Mouse (Mus musculus) neural tube, embryonic 12.5 days (tissue): ENCODE results near the gene Acot13. TPM values are rescaled to one million over a fixed set of nuclear protein-coding genes. Genes with fewer than 3 reads are reported as not detected.

Experiments
- ATAC-seq: fragments of 200-750 bp; cut with Nextera tagmentation; 2 replicates; pipeline ENCODE4 v1.8.0; 2017; ENCODE audit warnings: low read depth, mild to moderate bottlenecking, moderate TSS enrichment, moderate library complexity; ENCODE audit not compliant: low FRiP score
- H3K27ac ChIP-seq: fragments of 300-500 bp; sonication (generic); 2 replicates; pipeline ENCODE4 v1.5.1; 2016
- H3K27me3 ChIP-seq: fragments of 300-500 bp; sonication (generic); replicated peaks from 2 replicates; pipeline ENCODE4 v1.6.1; 2016; ENCODE audit warnings: mild to moderate bottlenecking
- H3K36me3 ChIP-seq: fragments of 300-500 bp; sonication (generic); 2 replicates; pipeline ENCODE4 v1.6.1; 2016; ENCODE audit warnings: mild to moderate bottlenecking
- H3K4me1 ChIP-seq: fragments of 300-500 bp; sonication (generic); 2 replicates; pipeline ENCODE4 v1.6.1; 2016
- H3K4me2 ChIP-seq: fragments of 300-500 bp; sonication (generic); replicated peaks from 2 replicates; pipeline ENCODE4 v1.6.1; 2016; ENCODE audit warnings: mild to moderate bottlenecking
- H3K4me3 ChIP-seq: fragments of 300-500 bp; sonication (generic); 2 replicates; pipeline ENCODE4 v1.5.1; 2016
- H3K9ac ChIP-seq: fragments of 300-500 bp; sonication (generic); 2 replicates; pipeline ENCODE4 v1.6.1; 2016; ENCODE audit warnings: mild to moderate bottlenecking
- H3K9me3 ChIP-seq: fragments of 300-500 bp; sonication (generic); 2 replicates; pipeline ENCODE4 v1.6.1; 2016; ENCODE audit warnings: mild to moderate bottlenecking
- WGBS: fragments of 180-500 bp; shearing (Covaris S2); methylation state at CpG from one replicate; pipeline ENCODE4 v1.1.7; 2016; 5-methylcytosine and 5-hydroxymethylcytosine counted together
- polyA plus RNA-seq: library from polyadenylated mRNA; unstranded; fragments of >200 nt; fragmentation: Nextera tagmentation; extraction: Ambion mirVana; gene quantifications from 2 replicates; pipeline ENCODE4 v1.2.1, GENCODE M21; 2016

The Acot13 gene
- polyA plus RNA-seq, 1 experiment from 2014 or later = 44.3 TPM

DNA sequence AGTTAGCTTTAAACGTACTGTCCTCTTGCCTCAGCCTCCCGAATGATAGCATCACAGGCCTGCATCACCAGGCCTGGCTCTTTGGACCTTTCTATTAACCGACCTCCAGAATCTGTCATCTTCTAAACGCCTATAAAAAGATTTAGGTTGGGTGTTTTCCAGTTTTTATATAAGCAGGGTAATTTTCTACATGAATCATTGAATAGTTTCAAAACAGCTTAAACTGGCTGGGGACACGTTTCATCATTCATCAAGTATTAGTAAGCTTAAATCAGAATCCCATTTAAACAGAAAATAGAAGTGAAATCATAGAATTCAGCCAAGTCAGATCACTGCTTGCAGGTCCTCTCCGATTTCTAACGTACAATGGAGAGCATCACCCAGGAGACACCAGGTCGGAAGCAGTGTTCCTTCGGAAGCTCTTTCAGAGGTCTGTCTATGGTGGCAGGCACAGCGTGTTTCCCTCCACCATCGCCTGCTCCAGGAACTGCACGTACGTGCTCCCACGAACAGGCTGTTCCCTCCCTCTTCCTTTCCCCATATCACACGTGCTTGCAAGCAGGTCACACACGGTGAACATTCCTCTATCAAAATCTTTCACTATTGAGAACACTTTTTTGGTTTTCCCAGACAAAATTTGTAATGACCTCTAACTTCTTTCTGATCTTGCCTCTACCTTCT lies 8.5 kb downstream of the Acot13 start:
- no peak overlapping the region for H3K4me2 ChIP-seq
- no peak overlapping the region for H3K4me3 ChIP-seq
- no peaks in the 10 kb centered on the region for H3K27me3 ChIP-seq
- H3K36me3 ChIP-seq = no peaks in the 10 kb centered on the region; the same call in 1 of the 2 replicates
- H3K9me3 ChIP-seq = no peaks in the 10 kb centered on the region
- no peaks in the 10 kb centered on the region for H3K4me1 ChIP-seq
- H3K9ac ChIP-seq = no peak overlapping the region
- 87% methylated on average over 16 of the region's 16 CpGs for WGBS
- ATAC-seq = no peak
- H3K27ac ChIP-seq = no peak overlapping the region

DNA sequence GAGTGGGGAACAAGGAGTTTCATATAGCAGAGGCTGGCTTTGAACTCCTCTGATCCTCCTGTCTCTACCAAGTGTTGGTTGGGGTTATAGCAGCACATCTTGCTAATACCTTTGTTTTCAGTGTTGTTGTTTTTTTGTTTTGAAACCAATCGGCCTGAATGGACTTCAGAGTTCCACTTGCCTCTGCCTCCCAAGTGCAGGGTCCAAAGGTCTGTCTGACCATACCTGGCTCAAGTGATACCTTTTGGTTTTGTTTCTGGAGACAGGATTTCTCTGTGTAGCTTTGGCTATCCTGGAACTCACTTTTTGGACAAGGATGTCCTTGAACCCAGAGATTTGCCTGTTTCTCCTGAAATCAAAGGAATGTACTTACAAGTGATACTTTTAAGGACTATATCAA lies 11.4 kb downstream of the Acot13 start:
- Histone ChIP-seq H3K27ac (no peak overlapping the region), H3K9me3 (no peaks in the 10 kb centered on the region), H3K4me3 (no peak overlapping the region), H3K4me1 (no peaks in the 10 kb centered on the region), H3K9ac (no peak overlapping the region), H3K36me3 (peaks cover 1% of the 10 kb centered on the region), H3K4me2 (no peak overlapping the region), H3K27me3 (no peaks in the 10 kb centered on the region)
- 82% methylated on average over 1 of the region's 1 CpGs for WGBS
- no peak for ATAC-seq

DNA sequence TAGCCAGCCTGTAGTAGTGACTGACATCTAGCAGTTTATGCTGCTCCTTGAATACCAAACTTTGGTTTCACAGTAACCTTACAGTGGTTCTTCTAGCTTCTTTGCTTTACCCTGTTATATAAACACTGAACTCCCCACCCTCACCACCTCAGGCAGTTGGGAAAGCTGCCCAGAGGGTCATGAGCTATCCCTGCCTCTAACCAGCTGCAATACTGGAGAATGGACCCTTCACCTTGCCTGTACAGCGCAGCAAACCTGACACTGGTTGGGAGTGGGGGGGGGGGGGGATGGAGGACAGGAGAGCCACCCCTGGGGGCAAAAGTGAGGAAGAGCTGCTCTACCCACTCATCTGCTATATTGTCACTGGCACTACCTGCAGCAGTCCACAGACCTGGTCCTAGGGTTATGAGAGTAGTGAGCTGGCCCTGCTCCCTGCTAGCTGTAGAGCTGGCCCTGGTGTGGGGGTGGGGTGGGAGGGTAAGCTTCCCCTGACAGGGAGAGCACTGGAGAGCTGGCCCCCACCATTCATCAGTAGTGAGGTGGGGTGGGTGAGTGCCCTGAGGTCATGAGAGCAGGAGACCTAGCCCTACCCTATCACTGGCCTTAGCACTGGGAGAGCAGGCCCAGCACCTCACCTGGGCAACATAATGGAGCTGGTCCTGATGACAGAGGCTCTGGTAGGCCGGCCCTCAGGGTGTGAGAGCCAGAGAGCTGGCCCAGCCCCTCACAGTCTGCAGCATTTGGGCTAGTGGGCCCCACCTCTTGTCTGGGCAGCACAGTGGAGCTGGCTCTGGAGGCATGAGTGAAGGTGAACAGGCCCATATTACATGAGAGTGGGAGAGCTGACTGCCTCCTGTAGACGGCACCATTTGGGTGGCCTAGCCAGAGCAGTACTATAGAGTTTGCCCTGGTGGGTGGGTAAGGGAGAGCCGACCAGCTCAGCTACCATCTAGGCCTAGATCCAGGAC lies 14.9 kb downstream of the Acot13 start:
- Histone ChIP-seq H3K9me3 (no peaks in the 10 kb centered on the region), H3K36me3 (peaks cover 26% of the 10 kb centered on the region), H3K4me1 (no peaks in the 10 kb centered on the region), H3K27ac (no peak overlapping the region), H3K9ac (no peak overlapping the region), H3K4me3 (no peak overlapping the region), H3K27me3 (no peaks in the 10 kb centered on the region), H3K4me2 (no peak overlapping the region)
- WGBS = 63% methylated on average over 4 of the region's 4 CpGs
- peak; percentile 75 for ATAC-seq

DNA sequence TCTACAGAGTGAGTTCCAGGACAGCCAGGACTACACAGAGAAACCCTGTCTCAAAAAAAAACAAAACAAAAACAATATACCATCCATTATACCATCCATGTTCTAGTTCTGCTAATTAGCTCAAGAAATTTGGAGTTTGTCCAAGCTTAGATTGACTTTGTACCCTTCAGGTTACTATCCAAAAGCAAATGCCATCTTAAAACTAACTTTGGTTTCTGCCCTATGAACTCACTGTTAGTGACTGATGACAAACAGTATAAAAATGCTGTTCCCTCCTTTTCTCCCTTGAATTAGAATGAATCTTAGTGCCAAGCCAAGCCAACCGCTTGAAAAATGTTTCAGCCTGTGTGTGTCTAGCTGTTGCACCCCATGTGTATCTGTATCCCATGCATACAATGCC lies 16.7 kb downstream of the Acot13 start:
- H3K4me1 ChIP-seq = no peaks in the 10 kb centered on the region
- H3K27ac ChIP-seq = no peak overlapping the region
- WGBS = 89% methylated on average over 1 of the region's 1 CpGs
- no peaks in the 10 kb centered on the region for H3K27me3 ChIP-seq
- no peaks in the 10 kb centered on the region for H3K9me3 ChIP-seq
- no peak overlapping the region for H3K4me2 ChIP-seq
- ATAC-seq = no peak
- H3K9ac ChIP-seq = no peak overlapping the region
- no peak overlapping the region for H3K4me3 ChIP-seq
- H3K36me3 ChIP-seq = peaks cover 42% of the 10 kb centered on the region

DNA sequence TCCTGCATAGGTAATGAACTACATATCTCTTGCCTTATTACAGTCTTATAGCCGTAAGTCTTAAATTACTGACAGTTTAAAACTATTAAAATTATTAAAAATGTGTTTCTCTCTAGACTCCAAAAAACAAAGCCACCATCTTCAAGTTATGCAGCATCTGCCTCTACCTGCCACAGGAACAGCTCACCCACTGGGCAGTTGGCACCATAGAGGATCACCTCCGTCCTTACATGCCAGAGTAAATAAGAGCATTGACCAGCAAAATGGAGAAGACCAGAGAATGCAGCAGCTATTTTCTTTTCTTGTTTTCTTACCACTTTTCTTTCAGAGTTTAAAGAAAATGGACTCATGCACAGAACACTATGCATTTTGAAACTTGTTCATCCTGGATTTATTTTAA lies 18.8 kb downstream of the Acot13 start:
- no peaks in the 10 kb centered on the region for H3K9me3 ChIP-seq
- H3K27ac ChIP-seq = no peak overlapping the region
- H3K4me3 ChIP-seq = no peak overlapping the region
- H3K4me1 ChIP-seq = no peaks in the 10 kb centered on the region
- peaks cover 58% of the 10 kb centered on the region for H3K36me3 ChIP-seq
- no peaks in the 10 kb centered on the region for H3K27me3 ChIP-seq
- 92% methylated on average over 2 of the region's 2 CpGs for WGBS
- H3K4me2 ChIP-seq = no peak overlapping the region
- ATAC-seq = no peak
- H3K9ac ChIP-seq = no peak overlapping the region

DNA sequence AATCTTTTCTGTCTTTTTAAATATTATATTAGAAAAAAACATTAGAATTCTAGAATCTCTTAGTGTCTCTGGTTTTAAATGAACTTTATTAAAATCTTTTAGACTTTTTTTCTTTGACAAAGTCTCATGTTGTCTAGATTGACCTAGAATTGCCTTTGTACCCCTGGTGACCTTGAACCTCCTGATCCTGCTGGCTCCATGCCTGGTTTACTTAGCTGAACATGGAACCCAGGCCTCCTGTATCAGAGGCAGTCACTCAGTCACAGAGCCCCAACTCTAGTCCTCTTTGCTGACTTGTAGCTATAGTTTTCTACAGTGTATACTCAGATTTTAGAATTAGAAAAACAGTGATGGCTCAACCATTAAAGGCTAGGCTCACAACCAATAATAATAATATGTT lies 25.3 kb downstream of the Acot13 start:
- Histone ChIP-seq H3K27ac (no peak overlapping the region), H3K4me1 (peaks cover 17% of the 10 kb centered on the region), H3K4me2 (no peak overlapping the region), H3K9me3 (no peaks in the 10 kb centered on the region), H3K9ac (no peak overlapping the region), H3K4me3 (no peak overlapping the region), H3K36me3 (peaks cover 42% of the 10 kb centered on the region), H3K27me3 (no peaks in the 10 kb centered on the region)
- no peak for ATAC-seq

DNA sequence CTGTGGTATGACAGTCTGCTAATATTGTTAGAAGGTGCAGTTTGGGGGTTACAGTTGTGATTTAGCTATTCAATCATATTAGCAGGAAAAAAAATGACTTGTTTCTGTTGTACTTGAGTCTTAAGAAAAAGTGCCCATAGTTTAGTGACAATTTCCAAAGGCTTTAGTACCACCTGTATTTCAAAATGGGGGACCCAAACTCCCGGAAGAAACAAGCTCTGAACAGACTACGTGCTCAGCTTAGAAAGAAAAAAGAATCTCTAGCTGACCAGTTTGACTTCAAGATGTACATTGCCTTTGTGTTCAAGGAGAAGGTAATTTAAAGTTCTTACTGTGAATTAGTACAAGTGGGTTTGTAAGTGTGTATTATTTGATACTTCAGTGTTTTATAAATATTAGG lies 28.1 kb downstream of the Acot13 start:
- ATAC-seq = no peak
- Histone ChIP-seq H3K27ac (no peak overlapping the region), H3K4me1 (peaks cover 17% of the 10 kb centered on the region), H3K9ac (peak overlapping the region; percentile 14; the same call in 1 of the 2 replicates), H3K27me3 (no peaks in the 10 kb centered on the region), H3K36me3 (peaks cover 20% of the 10 kb centered on the region), H3K9me3 (no peaks in the 10 kb centered on the region), H3K4me3 (peak overlapping the region; percentile 97), H3K4me2 (peak overlapping the region; percentile 79)
- WGBS = 35% methylated on average over 2 of the region's 2 CpGs

DNA sequence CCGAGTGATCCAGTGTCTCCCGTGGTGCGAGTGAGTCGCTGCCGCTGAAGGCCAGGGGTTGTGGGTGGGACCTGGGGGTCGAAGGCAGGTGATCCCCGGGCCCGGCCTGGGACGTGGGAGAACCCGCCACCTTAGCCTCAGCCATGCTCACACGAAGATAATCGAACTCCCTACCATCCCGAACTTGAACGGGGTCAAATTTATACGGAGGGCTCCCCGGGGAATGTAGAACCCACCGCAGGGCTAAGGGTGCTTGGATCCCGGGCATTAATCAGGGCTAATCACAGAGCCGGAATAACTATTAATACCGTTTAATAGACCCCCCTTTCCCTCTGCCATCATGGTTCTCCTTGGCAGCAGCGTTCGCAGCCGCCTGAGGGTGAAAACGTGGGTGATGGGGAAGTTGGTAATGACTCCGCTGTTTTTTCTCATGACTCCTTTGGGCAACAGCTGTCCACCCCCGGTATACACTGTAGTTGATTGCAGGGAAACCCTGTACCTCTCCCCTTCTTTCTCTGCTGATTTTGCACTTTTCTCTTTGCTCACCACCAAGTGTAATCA lies 29.1 kb downstream of the Acot13 start:
- no peak for ATAC-seq
- Histone ChIP-seq H3K9me3 (no peaks in the 10 kb centered on the region), H3K27me3 (no peaks in the 10 kb centered on the region), H3K4me2 (peak overlapping the region; percentile 79), H3K4me3 (peak overlapping the region; percentile 97), H3K4me1 (peaks cover 17% of the 10 kb centered on the region), H3K9ac (peak overlapping the region; percentile 95), H3K36me3 (peaks cover 12% of the 10 kb centered on the region), H3K27ac (0 out of 2 replicates have a peak overlapping the region, but pooled peaks have one; percentile 50)
- under 1% methylated on average over 26 of the region's 26 CpGs for WGBS

DNA sequence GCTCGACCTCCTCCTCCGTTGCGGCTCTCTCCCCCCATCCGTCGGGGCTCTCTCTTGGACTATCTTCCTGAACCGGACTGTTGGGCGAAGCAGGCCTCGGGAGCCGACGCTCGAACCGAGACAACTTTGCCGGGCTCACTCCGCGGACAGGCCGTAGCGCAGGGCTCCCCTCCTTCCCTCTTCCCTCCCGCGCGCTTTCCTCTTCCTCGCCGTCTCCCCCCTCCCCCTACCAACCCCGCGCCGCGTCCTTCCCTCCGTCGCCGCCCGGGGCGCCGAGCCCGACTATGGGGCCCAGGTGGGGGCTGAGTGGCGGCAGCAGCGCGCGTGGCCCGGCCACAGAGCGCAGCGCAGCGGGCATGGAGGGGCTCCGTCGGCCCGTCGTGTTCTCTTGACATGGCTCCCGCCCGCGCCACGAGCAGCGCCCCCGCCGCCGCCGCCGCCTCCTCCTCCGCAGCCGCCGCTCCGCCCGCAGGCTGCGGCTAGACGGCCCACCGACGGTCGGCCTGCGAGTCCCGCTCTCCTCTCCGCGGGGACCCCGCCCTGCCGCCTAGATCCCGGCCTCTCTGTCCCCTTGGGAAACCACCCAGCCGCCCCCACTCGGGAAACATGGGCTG lies 29.9 kb downstream of the Acot13 start, which contains the start of gene BC005537:
Gene BC005537 (plus strand): TSS at position 350 of the 614 bp plus-strand sequence.
- H3K27me3 ChIP-seq = no peaks in the 10 kb centered on the region
- WGBS = under 1% methylated on average over 70 of the region's 74 CpGs
- peak within 1 kb of the TSS; percentile 95 for H3K9ac ChIP-seq
- H3K4me3 ChIP-seq = peak within 1 kb of the TSS; percentile 97
- H3K27ac ChIP-seq = peak within 1 kb of the TSS; percentile 97
- peaks cover 9% of the 10 kb centered on the region for H3K36me3 ChIP-seq
- peak; percentile 55 for ATAC-seq
- H3K4me2 ChIP-seq = peak within 1 kb of the TSS; percentile 79
- H3K9me3 ChIP-seq = no peaks in the 10 kb centered on the region
- peaks cover 17% of the 10 kb centered on the region for H3K4me1 ChIP-seq

DNA sequence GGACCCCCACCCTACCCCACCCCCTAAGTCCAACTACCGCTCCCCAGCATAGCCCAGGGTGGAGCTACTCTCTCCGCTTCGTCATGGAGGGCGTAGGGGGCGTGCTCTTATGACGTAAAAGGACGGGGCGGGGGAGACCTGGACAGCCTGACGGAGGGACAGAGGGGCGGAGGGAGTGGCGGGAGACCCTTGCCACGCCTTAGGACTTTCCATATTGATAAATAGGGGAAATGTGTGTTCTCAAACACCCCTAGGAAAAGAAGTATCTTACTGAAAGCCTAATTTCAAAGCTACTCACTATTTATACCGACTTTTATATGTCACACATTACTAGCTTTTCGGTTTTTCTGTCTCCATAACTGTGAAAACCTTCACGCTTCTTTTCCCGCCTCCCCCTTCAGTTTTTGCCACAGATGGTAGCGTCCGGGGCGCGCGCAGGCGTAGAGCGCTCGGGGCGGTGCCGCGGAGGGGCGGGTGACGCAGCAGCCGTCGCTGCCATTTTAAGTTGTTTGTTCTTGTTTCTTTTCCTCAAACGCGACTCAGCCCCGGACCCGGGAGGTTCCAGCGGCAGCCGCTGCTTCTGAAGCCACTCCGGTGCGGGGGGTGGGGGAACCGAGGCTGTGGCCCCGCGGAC lies 30.5 kb downstream of the Acot13 start:
- H3K4me1 ChIP-seq = peaks cover 17% of the 10 kb centered on the region
- no peaks in the 10 kb centered on the region for H3K9me3 ChIP-seq
- H3K36me3 ChIP-seq = peaks cover 8% of the 10 kb centered on the region
- peak overlapping the region; percentile 79 for H3K4me2 ChIP-seq
- peak; percentile 97 for ATAC-seq
- H3K27me3 ChIP-seq = no peaks in the 10 kb centered on the region
- WGBS = under 1% methylated on average over 42 of the region's 42 CpGs
- peak overlapping the region; percentile 95 for H3K9ac ChIP-seq
- peak overlapping the region; percentile 97 for H3K4me3 ChIP-seq
- H3K27ac ChIP-seq = peak overlapping the region; percentile 97

DNA sequence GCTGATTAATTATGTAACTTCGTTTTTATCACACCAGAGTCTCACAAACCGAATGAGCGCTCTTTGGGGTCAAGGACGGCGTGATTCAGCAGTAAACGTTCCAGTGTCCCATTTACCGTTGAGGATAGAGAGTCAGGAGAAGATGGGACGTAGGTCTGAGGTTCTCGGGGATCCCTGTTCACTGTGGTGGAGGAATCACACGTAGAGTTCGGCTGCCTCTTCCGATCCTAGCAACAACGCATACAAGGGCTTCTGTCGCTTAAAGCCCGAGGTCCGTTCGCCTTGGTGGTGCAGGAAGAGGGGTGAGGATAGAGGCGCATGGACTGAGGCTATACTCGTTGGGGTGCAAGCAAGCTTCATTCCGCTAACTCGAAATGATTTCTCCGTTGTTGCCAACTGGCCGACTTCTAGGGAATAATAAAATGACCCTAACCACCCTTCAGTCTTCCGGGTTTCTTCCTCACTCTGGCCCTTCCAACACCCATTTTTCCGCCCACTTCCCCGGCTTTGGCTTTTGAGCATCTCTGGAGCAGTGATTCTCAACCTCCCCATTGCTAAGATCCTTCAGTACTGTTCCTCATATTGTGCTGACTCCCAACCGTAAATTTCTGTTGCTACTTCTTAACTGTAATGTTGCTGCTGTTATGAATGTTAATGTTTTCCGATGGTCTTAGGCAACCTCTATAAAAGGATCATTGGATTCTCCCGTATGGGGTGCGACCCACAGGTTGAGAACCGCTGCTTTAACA lies 31.2 kb downstream of the Acot13 start:
- peaks cover 17% of the 10 kb centered on the region for H3K4me1 ChIP-seq
- peaks cover 3% of the 10 kb centered on the region; the same call in 1 of the 2 replicates for H3K36me3 ChIP-seq
- H3K4me3 ChIP-seq = peak overlapping the region; percentile 97
- H3K9ac ChIP-seq = peak overlapping the region; percentile 49
- peak; percentile 31 for ATAC-seq
- under 1% methylated on average over 31 of the region's 31 CpGs for WGBS
- no peaks in the 10 kb centered on the region for H3K9me3 ChIP-seq
- H3K27me3 ChIP-seq = no peaks in the 10 kb centered on the region
- H3K27ac ChIP-seq = no peak overlapping the region
- H3K4me2 ChIP-seq = peak overlapping the region; percentile 79
